Mouse (Mus musculus): ENCODE measurements around the gene Pknox2. TPM values are rescaled to one million over a fixed set of nuclear protein-coding genes. Genes with fewer than 3 reads are reported as not detected.

The Pknox2 gene
- polyA plus RNA-seq, 1 experiment, result 0.72 TPM

DNA sequence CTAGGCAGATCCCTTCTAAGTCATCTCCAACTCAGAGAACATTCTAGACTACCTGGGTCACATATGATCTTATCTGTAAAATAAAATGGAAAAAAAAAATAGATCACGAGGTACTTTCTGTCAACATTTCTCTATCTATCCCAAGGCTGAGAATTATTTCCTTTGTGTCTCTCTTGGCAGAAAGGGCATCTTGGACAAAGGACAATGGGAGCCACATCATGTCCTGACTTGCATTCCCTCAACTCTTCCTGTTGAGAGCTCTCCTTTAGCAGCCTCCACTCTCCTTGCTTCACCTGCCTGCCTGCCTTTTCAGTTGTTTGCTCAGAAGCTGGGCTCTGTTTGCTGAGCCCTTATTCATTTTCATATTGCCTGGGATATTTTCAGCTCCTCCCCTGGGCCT, 103.0 kb downstream of the Pknox2 start:
- no peak overlapping the region for H3K4me3 ChIP-seq (replicated peaks; ENCODE audit: control insufficient read depth, low read depth, low read length)

GRCm38 (mm10) chr9:37038859-37039258, 108.3 kb downstream of the Pknox2 start:
- Histone ChIP-seq H3K27ac (ENCODE audit: control insufficient read depth, insufficient read depth, low read depth, low read length, poor library complexity) (no peak overlapping the region), H3K4me3 (replicated peaks; ENCODE audit: control insufficient read depth, low read depth, low read length) (no peak overlapping the region)

More for the DNA sequence above, 103.0 kb downstream of the Pknox2 start:
- no peak for TF ChIP-seq POLR2A (IDR thresholded peaks at IDR 0.05; ENCODE audit: borderline replicate concordance, control insufficient read depth, low read depth, low read length)
- no peak for TF ChIP-seq CTCF (IDR thresholded peaks at IDR 0.05; ENCODE audit: control insufficient read depth, insufficient read depth, low read length)
- 69% methylated on average over 1 of the region's 1 CpGs for WGBS
- no peaks in the 10 kb centered on the region for H3K4me1 ChIP-seq (ENCODE audit: control insufficient read depth, insufficient read depth, low read length)
- H3K27ac ChIP-seq (ENCODE audit: control insufficient read depth, insufficient read depth, low read depth, low read length, poor library complexity), result no peak overlapping the region

DNA sequence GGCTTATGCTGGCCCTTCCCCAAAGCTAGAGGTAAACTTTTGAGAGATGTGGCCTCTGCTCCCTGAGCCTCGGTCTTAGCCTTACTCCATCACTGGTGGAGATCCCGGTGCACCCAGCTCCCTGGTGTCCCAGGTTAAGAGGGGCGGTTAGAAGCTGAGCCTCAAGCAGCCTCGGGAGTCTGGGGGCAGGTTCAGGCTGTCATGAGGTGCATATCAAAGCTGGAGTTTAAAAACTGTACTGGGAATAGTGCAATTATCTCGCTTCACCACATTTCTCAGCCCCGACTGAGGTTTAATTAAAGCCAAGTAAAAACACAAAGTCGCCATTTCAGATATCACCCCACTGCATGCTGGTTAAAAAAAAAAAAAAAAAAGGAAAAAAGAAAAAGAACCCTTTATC, 108.8 kb downstream of the Pknox2 start:
- Histone ChIP-seq H3K27ac (ENCODE audit: control insufficient read depth, insufficient read depth, low read depth, low read length, poor library complexity) (no peak overlapping the region), H3K4me3 (replicated peaks; ENCODE audit: control insufficient read depth, low read depth, low read length) (no peak overlapping the region), H3K4me1 (ENCODE audit: control insufficient read depth, insufficient read depth, low read length) (no peaks in the 10 kb centered on the region)
- TF ChIP-seq POLR2A (IDR thresholded peaks at IDR 0.05; ENCODE audit: borderline replicate concordance, control insufficient read depth, low read depth, low read length) (no peak), CTCF (IDR thresholded peaks at IDR 0.05; ENCODE audit: control insufficient read depth, insufficient read depth, low read length) (no peak)
- WGBS, result 68% methylated on average over 7 of the region's 7 CpGs

More at GRCm38 (mm10) chr9:37038859-37039258, 108.3 kb downstream of the Pknox2 start:
- H3K4me1 ChIP-seq (ENCODE audit: control insufficient read depth, insufficient read depth, low read length), result no peaks in the 10 kb centered on the region
- WGBS, result 88% methylated on average over 3 of the region's 3 CpGs
- no peak for TF ChIP-seq CTCF (IDR thresholded peaks at IDR 0.05; ENCODE audit: control insufficient read depth, insufficient read depth, low read length)
- TF ChIP-seq POLR2A (IDR thresholded peaks at IDR 0.05; ENCODE audit: borderline replicate concordance, control insufficient read depth, low read depth, low read length), result no peak

DNA sequence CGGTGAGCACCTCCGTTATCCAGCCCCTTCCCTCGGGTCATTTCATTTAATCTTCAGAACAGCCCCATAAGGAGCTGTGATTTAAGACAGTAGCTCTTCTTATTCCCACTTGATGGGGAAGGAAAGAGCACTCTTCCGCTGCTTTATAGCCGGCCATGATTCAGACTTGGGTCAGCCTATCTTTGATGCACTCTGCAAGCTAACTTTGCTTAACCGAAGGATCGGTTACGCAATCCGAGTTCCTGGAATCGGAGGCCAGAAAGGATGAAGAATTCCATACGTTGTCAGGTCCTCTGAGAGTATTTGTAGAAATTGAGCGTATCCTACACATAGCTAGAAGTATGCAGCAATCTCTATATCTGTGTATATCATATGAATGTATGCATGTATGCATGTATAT, 109.8 kb downstream of the Pknox2 start:
- H3K27ac ChIP-seq (ENCODE audit: control insufficient read depth, insufficient read depth, low read depth, low read length, poor library complexity), result no peak overlapping the region
- WGBS, result 82% methylated on average over 12 of the region's 12 CpGs
- no peaks in the 10 kb centered on the region for H3K4me1 ChIP-seq (ENCODE audit: control insufficient read depth, insufficient read depth, low read length)
- no peak overlapping the region for H3K4me3 ChIP-seq (replicated peaks; ENCODE audit: control insufficient read depth, low read depth, low read length)
- TF ChIP-seq CTCF (IDR thresholded peaks at IDR 0.05; ENCODE audit: control insufficient read depth, insufficient read depth, low read length), result no peak
- TF ChIP-seq POLR2A (IDR thresholded peaks at IDR 0.05; ENCODE audit: borderline replicate concordance, control insufficient read depth, low read depth, low read length), result no peak

- TF ChIP-seq POLR2A (IDR thresholded peaks at IDR 0.05; ENCODE audit: borderline replicate concordance, control insufficient read depth, low read depth, low read length) (no peak), CTCF (IDR thresholded peaks at IDR 0.05; ENCODE audit: control insufficient read depth, insufficient read depth, low read length) (no peak)
- 74% methylated on average over 3 of the region's 3 CpGs for WGBS
- Histone ChIP-seq H3K27ac (ENCODE audit: control insufficient read depth, insufficient read depth, low read depth, low read length, poor library complexity) (no peak overlapping the region), H3K4me3 (replicated peaks; ENCODE audit: control insufficient read depth, low read depth, low read length) (no peak overlapping the region), H3K4me1 (ENCODE audit: control insufficient read depth, insufficient read depth, low read length) (no peaks in the 10 kb centered on the region)
Measured at GRCm38 (mm10) chr9:37035248-37035647, 112.0 kb downstream of the Pknox2 start.

GRCm38 (mm10) chr9:37034316-37034715, 112.9 kb downstream of the Pknox2 start:
- 83% methylated on average over 1 of the region's 1 CpGs for WGBS
- TF ChIP-seq CTCF (IDR thresholded peaks at IDR 0.05; ENCODE audit: control insufficient read depth, insufficient read depth, low read length) (no peak), POLR2A (IDR thresholded peaks at IDR 0.05; ENCODE audit: borderline replicate concordance, control insufficient read depth, low read depth, low read length) (no peak)
- no peaks in the 10 kb centered on the region for H3K4me1 ChIP-seq (ENCODE audit: control insufficient read depth, insufficient read depth, low read length)
- no peak overlapping the region for H3K4me3 ChIP-seq (replicated peaks; ENCODE audit: control insufficient read depth, low read depth, low read length)
- no peak overlapping the region for H3K27ac ChIP-seq (ENCODE audit: control insufficient read depth, insufficient read depth, low read depth, low read length, poor library complexity)

- no peak overlapping the region for H3K27ac ChIP-seq (ENCODE audit: control insufficient read depth, insufficient read depth, low read depth, low read length, poor library complexity)
- no peak overlapping the region for H3K4me3 ChIP-seq (replicated peaks; ENCODE audit: control insufficient read depth, low read depth, low read length)
- no peaks in the 10 kb centered on the region for H3K4me1 ChIP-seq (ENCODE audit: control insufficient read depth, insufficient read depth, low read length)
- WGBS, result 69% methylated on average over 9 of the region's 9 CpGs
- no peak for TF ChIP-seq CTCF (IDR thresholded peaks at IDR 0.05; ENCODE audit: control insufficient read depth, insufficient read depth, low read length)
- no peak for TF ChIP-seq POLR2A (IDR thresholded peaks at IDR 0.05; ENCODE audit: borderline replicate concordance, control insufficient read depth, low read depth, low read length)
Measured at GRCm38 (mm10) chr9:37030347-37031213, 116.6 kb downstream of the Pknox2 start.

GRCm38 (mm10) chr9:37029811-37030346, 117.3 kb downstream of the Pknox2 start:
- Histone ChIP-seq H3K27ac (ENCODE audit: control insufficient read depth, insufficient read depth, low read depth, low read length, poor library complexity) (no peak overlapping the region), H3K4me3 (replicated peaks; ENCODE audit: control insufficient read depth, low read depth, low read length) (no peak overlapping the region), H3K4me1 (ENCODE audit: control insufficient read depth, insufficient read depth, low read length) (no peaks in the 10 kb centered on the region)
- TF ChIP-seq POLR2A (IDR thresholded peaks at IDR 0.05; ENCODE audit: borderline replicate concordance, control insufficient read depth, low read depth, low read length), result no peak
- TF ChIP-seq CTCF (IDR thresholded peaks at IDR 0.05; ENCODE audit: control insufficient read depth, insufficient read depth, low read length), result no peak
- 70% methylated on average over 3 of the region's 3 CpGs for WGBS

All from bone marrow, adult 2 months (tissue).